Mouse (Mus musculus) liver, embryonic 14.5 days (tissue): ENCODE measurements around the gene Fzd7.

Source experiments
- CTCF ChIP-seq: IDR thresholded peaks from 2 replicates; pipeline ENCODE4 v1.5.1; 2016; ENCODE audit warnings: antibody characterized with exemption, low read depth, control low read depth
- EP300 ChIP-seq: IDR thresholded peaks from 2 replicates; pipeline ENCODE4 v1.6.1; 2016; ENCODE audit warnings: antibody characterized with exemption, low read depth

DNA sequence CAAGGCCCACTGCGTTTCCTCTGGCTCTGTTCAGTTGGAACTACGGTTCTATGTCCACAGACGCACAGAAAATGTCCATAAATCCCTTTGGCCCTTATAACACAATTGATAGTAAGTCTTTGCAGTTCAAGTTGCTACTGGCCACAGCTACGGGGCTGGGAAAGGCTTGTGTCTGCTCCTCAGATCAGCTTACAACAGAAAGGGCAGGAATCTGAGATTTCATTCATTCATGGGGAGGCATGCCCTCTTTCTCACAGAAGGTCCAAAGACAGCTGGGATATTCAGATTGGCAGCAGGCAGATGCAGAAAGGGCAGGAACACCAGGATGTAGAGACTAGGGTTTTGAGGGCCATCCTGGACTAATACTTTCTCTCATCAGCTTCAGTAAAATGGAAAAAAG, 43.9 kb upstream of the Fzd7 start:
- TF ChIP-seq CTCF, result no peak
- no peak for TF ChIP-seq EP300
